10 mouse cellular contexts compared by ENCODE assay signal in the genomic region with DNA sequence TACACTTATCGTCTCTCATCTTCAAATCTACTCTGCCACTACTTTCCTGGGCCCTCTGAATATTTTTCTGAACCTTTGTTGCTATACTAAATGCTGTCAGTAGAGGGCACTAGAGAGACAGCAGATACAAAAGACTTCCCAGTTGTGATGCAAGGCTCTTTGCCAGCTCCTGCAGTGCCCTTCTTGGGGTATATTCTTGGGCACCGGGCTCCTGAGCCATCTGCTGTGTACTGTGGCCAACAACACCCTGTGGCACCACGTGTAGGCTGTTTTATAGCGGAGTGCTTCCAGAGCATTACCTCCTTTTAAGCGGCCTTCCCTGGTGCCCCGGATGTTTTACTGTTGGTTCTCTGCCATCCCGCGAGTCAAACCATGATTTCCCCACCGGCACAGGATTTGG. TPM values are rescaled to one million over a fixed set of nuclear protein-coding genes. Genes with fewer than 3 reads are reported as not detected.
DNase-seq lines count a peak whose midpoint lies in the region; ATAC-seq lines count a peak whose summit lies in the region.
"Had no signal": no experiment of that assay in that cellular context is flagged by ENCODE, and none has a peak within 500 bp of the region (broad histone marks: within the 10 kb centered on the region; RNA-seq: fewer than 3 reads in every experiment).

No protein-coding gene starts in this region.

- no peaks in the 10 kb centered on the region for H3K9me3 ChIP-seq in kidney, embryonic 14.5 days (ENCODE audit: control insufficient read depth, low read length)
- H3K9me3 ChIP-seq: embryonic facial prominence, embryonic 12.5 days; liver, embryonic 15.5 days had no signal

- ATAC-seq in kidney, embryonic 14.5 days (ENCODE audit: low FRiP score, low TSS enrichment), result no peak

- H3K27ac ChIP-seq in kidney, embryonic 14.5 days (ENCODE audit: low read depth, low read length), result no peak overlapping the region
- H3K27ac ChIP-seq: embryonic facial prominence, embryonic 12.5 days; liver, embryonic 15.5 days had no signal

- no peak overlapping the region for H3K9ac ChIP-seq in kidney, embryonic 14.5 days (ENCODE audit: low read depth, low read length)
- H3K9ac ChIP-seq: embryonic facial prominence, embryonic 12.5 days; liver, embryonic 15.5 days had no signal

- DNase-seq in kidney, adult 11 months, result peak; percentile 16
- peak; percentile 75 for DNase-seq in R1 (ENCODE audit: low read depth, low spot score)
- DNase-seq in embryo, embryonic 11.5 days (ENCODE audit: low read depth, low spot score), result peak; percentile 37
- DNase-seq in kidney, postnatal 36 days, result peak; percentile 28 to 41
- peak; percentile 30 for DNase-seq in lung, postnatal 14 days
- DNase-seq in splenic B cell, adult 2 months (ENCODE audit: low read depth, low spot score), result peak; percentile 44
- no peak for DNase-seq in spleen, postnatal 14 days (ENCODE audit: low spot score in 2 of 2)

- H3K4me1 ChIP-seq in kidney, embryonic 14.5 days (ENCODE audit: control insufficient read depth, insufficient read depth, low read length), result peaks cover 4% of the 10 kb centered on the region; the same call in 1 of the 2 replicates
- H3K4me1 ChIP-seq: embryonic facial prominence, embryonic 12.5 days; liver, embryonic 15.5 days had no signal

- no peaks in the 10 kb centered on the region for H3K27me3 ChIP-seq in kidney, embryonic 14.5 days (ENCODE audit: control insufficient read depth, insufficient read depth, low read length)
- H3K27me3 ChIP-seq in splenic B cell, adult 2 months (ENCODE audit: control insufficient read depth, insufficient read depth, low read length, poor library complexity, severe bottlenecking), result no peaks in the 10 kb centered on the region
- H3K27me3 ChIP-seq: embryonic facial prominence, embryonic 12.5 days; liver, embryonic 15.5 days had no signal

- 83% methylated on average over 9 of the region's 9 CpGs for WGBS in kidney, embryonic 14.5 days

- no peak overlapping the region for H3K4me2 ChIP-seq in kidney, embryonic 14.5 days (replicated peaks; ENCODE audit: low read depth, low read length)
- H3K4me2 ChIP-seq: embryonic facial prominence, embryonic 12.5 days; liver, embryonic 15.5 days had no signal

- no peaks in the 10 kb centered on the region for H3K36me3 ChIP-seq in kidney, embryonic 14.5 days (ENCODE audit: control insufficient read depth, insufficient read depth, low read length)
- no peaks in the 10 kb centered on the region for H3K36me3 ChIP-seq in splenic B cell, adult 2 months (ENCODE audit: control insufficient read depth, insufficient read depth, low read length, poor library complexity, severe bottlenecking)
- H3K36me3 ChIP-seq: embryonic facial prominence, embryonic 12.5 days; liver, embryonic 15.5 days had no signal

- H3K4me3 ChIP-seq in kidney, embryonic 14.5 days (ENCODE audit: low read length), result no peak overlapping the region
- H3K4me3 ChIP-seq: embryonic facial prominence, embryonic 12.5 days; liver, embryonic 15.5 days had no signal

RNA-seq across cellular contexts. Expression of gene Cavin4, which starts 27.3 kb away (rescaled TPM):
- polyA plus RNA-seq in kidney, embryonic 14.5 days (2014; fragmentation: Nextera tagmentation; extraction: Ambion mirVana), result 0.60 and 1.2 TPM in 2 replicates

Comparison
In these comparisons a context has a peak if more than half of its experiments do, and no peak if none do; other contexts are left out.
1. DNase-seq: peak in kidney, adult 11 months (single experiment), R1 (single experiment), embryo, embryonic 11.5 days (single experiment), kidney, postnatal 36 days (2 of 2), lung, postnatal 14 days (single experiment) and splenic B cell, adult 2 months (single experiment); none in spleen, postnatal 14 days (0 of 2).